Mouse (Mus musculus) brain, embryonic 14.5 days (tissue): ENCODE data around the gene Fhdc1.

Experiments
- CTCF ChIP-seq: fragments of 200-500 bp; IDR thresholded peaks from 2 replicates; pipeline ENCODE4 v1.5.1; 2012; ENCODE audit warnings: inconsistent platforms, mild to moderate bottlenecking, moderate library complexity, borderline replicate concordance; ENCODE audit not compliant: insufficient read depth, insufficient read length; ENCODE audit errors: extremely low read depth
- POLR2A ChIP-seq: fragments of 200-500 bp; IDR thresholded peaks from 2 replicates; pipeline ENCODE4 v1.6.1; 2012; ENCODE audit warnings: mild to moderate bottlenecking, inconsistent platforms, borderline replicate concordance; ENCODE audit not compliant: poor library complexity, insufficient read depth, insufficient read length, severe bottlenecking; ENCODE audit errors: extremely low read depth

DNA sequence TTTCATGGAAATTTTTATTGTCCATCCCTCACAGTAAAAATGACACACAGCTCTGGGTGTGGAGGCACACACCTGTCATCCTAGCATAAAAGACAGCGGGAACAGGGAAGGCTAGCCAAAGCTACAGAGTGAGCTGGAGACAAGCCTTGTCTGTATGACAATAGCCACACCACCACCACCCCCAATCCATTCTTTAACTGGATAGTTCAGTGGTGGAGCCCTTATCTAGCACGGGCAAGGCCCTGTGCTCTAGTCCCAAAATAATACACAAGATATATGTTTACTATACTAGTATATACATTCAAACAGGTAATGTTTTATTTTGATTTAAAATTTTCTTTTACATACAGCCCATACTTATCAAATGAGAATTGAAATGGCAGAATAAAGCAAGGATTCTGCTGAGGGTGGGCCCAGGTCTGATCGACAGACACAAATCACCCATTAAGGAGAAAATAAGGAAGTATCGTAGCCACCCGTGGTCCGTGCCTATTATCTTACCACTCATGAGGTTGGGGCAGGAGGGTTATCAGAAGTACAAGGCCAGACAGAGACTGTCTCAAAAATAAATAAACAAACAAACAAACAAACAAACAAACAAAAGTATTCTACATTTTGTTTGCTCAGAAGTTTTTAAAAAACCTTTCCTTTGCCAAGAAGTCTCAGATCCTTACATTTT is 14.3 kb downstream of the Fhdc1 start:
- TF ChIP-seq POLR2A (no peak), CTCF (no peak)
